Mouse (Mus musculus) frontal cortex, postnatal 10 days (tissue): Measurements from ENCODE around the gene Tssk3.

ENCODE experiments used
- DNase-seq, 2 experiments: peaks; one replicate each; pipeline ENCODE4 v3.0.0; 2022; ENCODE audit warnings: low spot score in 2 of 2, mixed read lengths in 1 of 2

Tssk3 gene

GRCm38 (mm10) chr4:129448713-129449112 lies 42.1 kb downstream of the Tssk3 start:
- DNase-seq = no peak

DNA sequence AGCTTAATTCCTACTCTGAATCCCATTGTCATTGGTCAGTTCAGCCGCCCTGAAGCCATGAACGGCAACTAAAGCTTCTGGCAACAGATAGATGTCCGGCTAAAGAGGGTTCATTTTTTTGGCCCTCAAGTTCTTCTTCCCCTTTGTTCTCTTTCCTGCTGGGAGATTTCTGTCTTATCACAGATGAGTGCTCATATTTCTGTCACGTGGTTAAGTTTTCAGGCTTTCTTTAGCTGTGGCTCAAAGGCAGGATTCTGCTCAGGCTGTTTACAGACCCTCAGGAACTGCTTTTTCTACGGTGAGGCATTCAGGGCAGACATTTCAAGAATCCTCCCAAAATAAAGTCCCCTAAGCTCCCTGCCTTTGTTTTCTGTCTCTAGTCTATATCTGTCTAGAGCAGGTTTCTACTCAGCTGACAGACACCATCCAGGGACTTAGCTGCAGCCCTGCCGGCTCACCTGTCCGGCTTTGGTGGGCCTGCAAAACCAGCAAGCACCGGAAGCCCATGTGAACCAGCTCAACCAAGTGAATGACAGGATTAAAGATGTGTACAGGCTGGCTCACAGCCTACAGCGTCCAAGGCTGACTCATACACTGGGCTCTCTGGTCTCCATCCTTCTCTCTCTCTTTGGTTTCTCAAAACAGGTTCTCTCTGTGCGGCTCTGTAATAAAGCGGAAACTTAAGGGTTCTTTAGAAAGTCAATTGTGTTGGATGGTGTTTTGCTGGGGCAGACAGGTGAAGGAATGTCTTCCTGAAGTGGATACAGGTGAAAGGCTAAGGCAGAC lies 42.9 kb downstream of the Tssk3 start:
- no peak for DNase-seq

DNA sequence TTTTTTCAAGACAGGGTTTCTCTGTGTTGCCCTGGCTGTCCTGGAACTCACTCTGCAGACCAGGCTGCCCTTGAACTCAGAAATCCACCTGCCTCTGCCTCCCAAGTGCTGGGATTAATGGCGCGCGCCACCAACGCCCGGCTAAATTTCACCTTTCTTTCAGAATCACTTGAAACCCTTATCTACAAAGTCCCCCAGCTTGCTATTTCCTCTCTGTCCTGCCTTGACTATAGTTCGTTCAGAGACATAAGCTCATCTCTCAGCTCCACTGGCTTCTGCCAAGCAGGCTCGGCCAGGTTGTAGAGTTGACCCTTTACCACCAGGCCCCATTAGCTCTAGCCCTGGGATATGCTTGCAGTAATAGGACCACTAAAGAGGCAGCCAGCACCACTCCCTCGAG lies 43.5 kb downstream of the Tssk3 start:
- DNase-seq = no peak

- DNase-seq = no peak
Observed at GRCm38 (mm10) chr4:129441145-129441544, 49.7 kb downstream of the Tssk3 start.

- DNase-seq = peak; percentile 74 to 77
Observed at GRCm38 (mm10) chr4:129440340-129441063, 50.3 kb downstream of the Tssk3 start, which contains the start of gene Zbtb8b. Gene Zbtb8b (minus strand): TSS chr4:129440853.
